Mouse (Mus musculus) ES-E14 (cell line): ENCODE data around the gene Myom3. TPM values are rescaled to one million over a fixed set of nuclear protein-coding genes. Genes with fewer than 3 reads are reported as not detected.

ENCODE experiments used
- DNase-seq: peaks from one replicate; pipeline ENCODE4 v3.0.0-alpha.2; 2013; ENCODE audit warnings: low read depth, low spot score
- H3K27ac ChIP-seq: 2 replicates; pipeline ENCODE4 v1.5.1; 2012; ENCODE audit warnings: low read depth, mild to moderate bottlenecking, low read length, moderate library complexity, mixed read lengths; ENCODE audit not compliant: poor library complexity, insufficient read depth, severe bottlenecking
- H3K36me3 ChIP-seq: 2 replicates; pipeline ENCODE4 v1.6.1; 2012; ENCODE audit warnings: mild to moderate bottlenecking, low read length, moderate library complexity, mixed read lengths; ENCODE audit not compliant: control insufficient read depth, poor library complexity, insufficient read depth, severe bottlenecking
- H3K4me1 ChIP-seq, 2 experiments: fragments of 150-350 bp in 1 of 2; sonication (generic) in 1 of 2; 2 replicates each; pipeline ENCODE4 v1.6.1; 2012; ENCODE audit warnings: low read length in 2 of 2, mild to moderate bottlenecking in 1 of 2, mixed read lengths in 1 of 2; ENCODE audit not compliant: control insufficient read depth in 2 of 2, insufficient read depth in 2 of 2, poor library complexity in 1 of 2
- H3K4me3 ChIP-seq, 2 experiments: fragments of 150-350 bp in 1 of 2; sonication (generic) in 1 of 2; 2 replicates each; pipeline ENCODE4 v1.5.1; 2012; ENCODE audit warnings: low read length in 2 of 2, low read depth in 1 of 2, mild to moderate bottlenecking in 1 of 2, mixed read lengths in 1 of 2; ENCODE audit not compliant: insufficient read depth in 1 of 2, poor library complexity in 1 of 2, severe bottlenecking in 1 of 2
- H3K9ac ChIP-seq: 2 replicates; pipeline ENCODE4 v1.6.1; 2012; ENCODE audit warnings: low read depth, mild to moderate bottlenecking, low read length, mixed read lengths; ENCODE audit not compliant: poor library complexity, insufficient read depth, severe bottlenecking
- H3K9me3 ChIP-seq: fragments of 150-350 bp; sonication (generic); 2 replicates; pipeline ENCODE4 v1.6.1; 2012; ENCODE audit warnings: low read depth, mild to moderate bottlenecking, low read length; ENCODE audit not compliant: control insufficient read depth, insufficient read depth
- CHD2 ChIP-seq: IDR thresholded peaks from 2 replicates; pipeline ENCODE4 v1.6.1; 2014; ENCODE audit warnings: mild to moderate bottlenecking, low read depth, low read length, inconsistent platforms
- HCFC1 ChIP-seq: IDR thresholded peaks from 2 replicates; pipeline ENCODE4 v1.6.1; 2012; ENCODE audit warnings: low read length, inconsistent platforms, borderline replicate concordance; ENCODE audit not compliant: insufficient read depth
- MAFK ChIP-seq: IDR thresholded peaks from 2 replicates; pipeline ENCODE4 v1.6.1; 2014; ENCODE audit warnings: mild to moderate bottlenecking, low read depth, low read length, inconsistent platforms; ENCODE audit not compliant: insufficient read depth
- ZC3H11A ChIP-seq: IDR thresholded peaks from 2 replicates; pipeline ENCODE4 v1.6.1; 2012; ENCODE audit warnings: low read depth, mild to moderate bottlenecking, inconsistent platforms, low read length, borderline replicate concordance
- ZNF384 ChIP-seq: IDR thresholded peaks from 2 replicates; pipeline ENCODE4 v1.6.1; 2012; ENCODE audit warnings: low read depth, low read length, inconsistent platforms
- in situ Hi-C, 2 experiments: fragments of 600-800 bp; cut with MboI; formaldehyde crosslinking; loops; one replicate each; pipeline ENCODE4 v1.15.1; 2025; ENCODE audit warnings: low sequenced_read_pairs in 2 of 2, inconsistent platforms in 1 of 2; ENCODE audit not compliant: unreplicated experiment in 2 of 2
- total RNA-seq: library from RNA; depleted of rRNA; stranded (reverse); fragments of 300-350 nt; gene quantifications from 2 replicates; pipeline ENCODE4 v1.2.3, GENCODE M21; 2012

Myom3 gene
- total RNA-seq, 1 experiment: 0.85 TPM

GRCm38 (mm10) chr4:135726416-135726815 is 33.1 kb upstream of the Myom3 start:
- Histone ChIP-seq H3K9ac (no peak overlapping the region), H3K4me1 (peaks cover 0 to 9% of the 10 kb centered on the region in 2 experiments; a peak in 1 of 4 replicates), H3K9me3 (no peaks in the 10 kb centered on the region), H3K4me3 (no peak overlapping the region), H3K27ac (no peak overlapping the region), H3K36me3 (no peaks in the 10 kb centered on the region)
- TF ChIP-seq ZNF384 (no peak), CHD2 (no peak), MAFK (no peak), HCFC1 (no peak), ZC3H11A (no peak)
- in situ Hi-C loops: no loop called here
- DNase-seq: no peak

- H3K36me3 ChIP-seq: no peaks in the 10 kb centered on the region
- H3K9ac ChIP-seq: no peak within 1 kb of the TSS
- H3K4me3 ChIP-seq: peak within 1 kb of the TSS; percentile 15 to 45; a peak in 2 of 4 replicates
- H3K9me3 ChIP-seq: no peaks in the 10 kb centered on the region
- no peak for TF ChIP-seq ZNF384
- TF ChIP-seq HCFC1: no peak
- no peak for TF ChIP-seq CHD2
- TF ChIP-seq ZC3H11A: no peak
- no peak for TF ChIP-seq MAFK
- no peak for DNase-seq
- H3K4me1 ChIP-seq: peaks cover 0 to 9% of the 10 kb centered on the region in 2 experiments; a peak in 1 of 4 replicates
- no peak within 1 kb of the TSS for H3K27ac ChIP-seq
- in situ Hi-C loops: no loop called here
These were observed 31.7 kb upstream of the Myom3 start, which contains the start of gene Il22ra1 for GRCm38 (mm10) chr4:135727817-135728216. TSS of gene Il22ra1 (plus strand) at chr4:135728172.

- H3K36me3 ChIP-seq: no peaks in the 10 kb centered on the region
- H3K4me1 ChIP-seq: peaks cover 0 to 9% of the 10 kb centered on the region in 2 experiments; a peak in 1 of 4 replicates
- H3K4me3 ChIP-seq: no peak overlapping the region
- TF ChIP-seq ZNF384 (no peak), ZC3H11A (no peak), HCFC1 (no peak), MAFK (no peak), CHD2 (no peak)
- H3K9me3 ChIP-seq: no peaks in the 10 kb centered on the region
- DNase-seq: no peak
- no peak overlapping the region for H3K9ac ChIP-seq
- in situ Hi-C loops: no loop called here
- H3K27ac ChIP-seq: no peak overlapping the region
These were observed 29.3 kb upstream of the Myom3 start for GRCm38 (mm10) chr4:135730204-135730603.

GRCm38 (mm10) chr4:135730951-135731350 is 28.6 kb upstream of the Myom3 start:
- in situ Hi-C loops: no loop called here
- no peak for TF ChIP-seq ZC3H11A
- no peak for TF ChIP-seq ZNF384
- no peak for TF ChIP-seq HCFC1
- no peak for TF ChIP-seq CHD2
- no peak for TF ChIP-seq MAFK
- H3K9ac ChIP-seq: no peak overlapping the region
- peaks cover 0 to 9% of the 10 kb centered on the region in 2 experiments; a peak in 1 of 4 replicates for H3K4me1 ChIP-seq
- no peak overlapping the region for H3K4me3 ChIP-seq
- H3K36me3 ChIP-seq: no peaks in the 10 kb centered on the region
- no peak overlapping the region for H3K27ac ChIP-seq
- no peaks in the 10 kb centered on the region for H3K9me3 ChIP-seq
- DNase-seq: no peak

- no peaks in the 10 kb centered on the region; a peak in 1 of 4 replicates for H3K4me1 ChIP-seq
- H3K4me3 ChIP-seq: no peak overlapping the region
- no peak overlapping the region for H3K9ac ChIP-seq
- H3K36me3 ChIP-seq: no peaks in the 10 kb centered on the region
- no peak overlapping the region for H3K27ac ChIP-seq
- TF ChIP-seq MAFK (no peak), CHD2 (no peak), HCFC1 (no peak)
- no peak for DNase-seq
- no peaks in the 10 kb centered on the region for H3K9me3 ChIP-seq
- in situ Hi-C loops: no loop called here
These were observed 25.6 kb upstream of the Myom3 start for GRCm38 (mm10) chr4:135733901-135734300.
